Mouse (Mus musculus): ENCODE measurements around the gene Papolb. TPM values are rescaled to one million over a fixed set of nuclear protein-coding genes. Genes with fewer than 3 reads are reported as not detected.

The Papolb gene
- total RNA-seq, 2 experiments from 2014 or later, result 0.81 to 0.91 TPM

Other genes starting within 250 kb of the Papolb start
- 10 to 100 TPM; 40.8 to 41.1 TPM for gene Foxk1, start 128.6 kb downstream of the Papolb start, total RNA-seq (2021)
- 10 to 100 TPM; 18.3 to 20.5 TPM for gene Ap5z1, start 66.1 kb downstream of the Papolb start, total RNA-seq (2021)
- gene Radil, start 21.0 kb upstream of the Papolb start, total RNA-seq (2021), result 10 to 100 TPM; 14.1 to 15.4 TPM
- gene Mmd2, start 78.7 kb upstream of the Papolb start, total RNA-seq (2021), result 100 to 1,000 TPM; 102 to 105 TPM
- 100 to 1,000 TPM in 1 of 2 experiments, 10 to 100 TPM in 1; 93.2 to 102 TPM for gene Wipi2, start 97.6 kb upstream of the Papolb start, total RNA-seq (2021)
- gene Slc29a4, start 162.4 kb upstream of the Papolb start, total RNA-seq (2021), result 10 to 100 TPM in 1 of 2 experiments, 1 to 10 TPM in 1; 6.1 to 10.8 TPM

Data from left cerebral cortex, adult 18-20 months (tissue).